Mouse (Mus musculus): ENCODE results near the gene Tbx3. TPM values are rescaled to one million over a fixed set of nuclear protein-coding genes. Genes with fewer than 3 reads are reported as not detected.

The Tbx3 gene
- total RNA-seq, 2 experiments from 2014 or later: 6.5 to 9.4 TPM

- no peak for DNase-seq
- intact Hi-C loops (cut with DNase I; ENCODE audit: low total_unique reads): no loop called here
Measured at GRCm38 (mm10) chr5:119687856-119688206, 17.4 kb downstream of the Tbx3 start.

- intact Hi-C loops (cut with DNase I; ENCODE audit: low total_unique reads): no loop called here
- DNase-seq: no peak
Measured at GRCm38 (mm10) chr5:119688306-119688705, 17.8 kb downstream of the Tbx3 start.

- DNase-seq: no peak
- intact Hi-C loops (cut with DNase I; ENCODE audit: low total_unique reads): no loop called here
Measured at GRCm38 (mm10) chr5:119688914-119689420, 18.5 kb downstream of the Tbx3 start.

- intact Hi-C loops (cut with DNase I; ENCODE audit: low total_unique reads): no loop called here
- DNase-seq: no peak
Measured at GRCm38 (mm10) chr5:119689501-119689900, 19.0 kb downstream of the Tbx3 start.

- peak; percentile 59 for DNase-seq
- intact Hi-C loops (cut with DNase I; ENCODE audit: low total_unique reads): loop anchor here (2.0 to 5.0 kb wide), 2 partner anchors 810 to 919 kb away; no protein-coding TSS in a partner anchor
Measured at GRCm38 (mm10) chr5:119691075-119691474, 20.6 kb downstream of the Tbx3 start.

- intact Hi-C loops (cut with DNase I; ENCODE audit: low total_unique reads): loop anchor here (5.0 kb wide), 1 partner anchor 920 kb away; no protein-coding TSS in a partner anchor
- DNase-seq: no peak
Measured at GRCm38 (mm10) chr5:119692425-119692824, 22.0 kb downstream of the Tbx3 start.

GRCm38 (mm10) chr5:119694914-119695313 is 24.4 kb downstream of the Tbx3 start:
- intact Hi-C loops (cut with DNase I; ENCODE audit: low total_unique reads): loop anchor here (5.0 kb wide), 1 partner anchor 923 kb away; no protein-coding TSS in a partner anchor
- no peak for DNase-seq

GRCm38 (mm10) chr5:119703031-119703430 is 32.6 kb downstream of the Tbx3 start:
- intact Hi-C loops (cut with DNase I; ENCODE audit: low total_unique reads): no loop called here

GRCm38 (mm10) chr5:119704900-119705299 is 34.4 kb downstream of the Tbx3 start:
- intact Hi-C loops (cut with DNase I; ENCODE audit: low total_unique reads): no loop called here
- DNase-seq: no peak

More at GRCm38 (mm10) chr5:119703031-119703430, 32.6 kb downstream of the Tbx3 start:
- DNase-seq: no peak

GRCm38 (mm10) chr5:119706467-119706866 is 36.0 kb downstream of the Tbx3 start:
- DNase-seq: no peak
- intact Hi-C loops (cut with DNase I; ENCODE audit: low total_unique reads): no loop called here

- DNase-seq: no peak
- intact Hi-C loops (cut with DNase I; ENCODE audit: low total_unique reads): no loop called here
Measured at GRCm38 (mm10) chr5:119708850-119709585, 38.5 kb downstream of the Tbx3 start.

GRCm38 (mm10) chr5:119709826-119710559 is 39.5 kb downstream of the Tbx3 start:
- intact Hi-C loops (cut with DNase I; ENCODE audit: low total_unique reads): no loop called here

GRCm38 (mm10) chr5:119710756-119711155 is 40.3 kb downstream of the Tbx3 start:
- DNase-seq: no peak
- intact Hi-C loops (cut with DNase I; ENCODE audit: low total_unique reads): no loop called here

More at GRCm38 (mm10) chr5:119709826-119710559, 39.5 kb downstream of the Tbx3 start:
- DNase-seq: no peak

GRCm38 (mm10) chr5:119711626-119712025 is 41.2 kb downstream of the Tbx3 start:
- intact Hi-C loops (cut with DNase I; ENCODE audit: low total_unique reads): no loop called here

GRCm38 (mm10) chr5:119712679-119713246 is 42.3 kb downstream of the Tbx3 start:
- intact Hi-C loops (cut with DNase I; ENCODE audit: low total_unique reads): no loop called here
- DNase-seq: peak; percentile 78

More at GRCm38 (mm10) chr5:119711626-119712025, 41.2 kb downstream of the Tbx3 start:
- no peak for DNase-seq

- no peak for DNase-seq
- intact Hi-C loops (cut with DNase I; ENCODE audit: low total_unique reads): no loop called here
Measured at GRCm38 (mm10) chr5:119720471-119721265, 50.2 kb downstream of the Tbx3 start.

- intact Hi-C loops (cut with DNase I; ENCODE audit: low total_unique reads): no loop called here
- no peak for DNase-seq
Measured at GRCm38 (mm10) chr5:119732978-119733377, 62.5 kb downstream of the Tbx3 start.

Measured in gastrocnemius, postnatal 14 days (tissue).